Mouse (Mus musculus): ENCODE results near the gene Rln1.

DNA sequence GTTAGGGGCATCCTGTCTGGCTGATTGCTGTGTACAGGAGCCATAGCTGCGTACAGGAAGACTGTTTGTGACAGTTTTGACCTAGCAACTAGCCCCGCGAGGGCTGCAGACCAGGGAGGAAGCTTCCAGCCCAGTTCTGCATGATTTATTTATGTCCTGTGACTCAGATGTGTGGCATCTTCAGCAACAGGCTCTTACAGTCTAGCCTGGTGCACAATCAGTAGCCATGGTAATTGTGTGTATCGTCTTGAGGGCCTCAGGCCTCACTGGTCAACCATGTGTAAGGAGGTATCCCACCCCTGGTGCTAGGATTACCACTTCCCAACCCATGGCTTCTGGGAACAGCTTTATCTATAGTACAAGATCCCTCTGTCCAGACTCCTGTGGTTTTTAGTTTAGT is 41.9 kb downstream of the Rln1 start:
- TF ChIP-seq CTCF (IDR thresholded peaks at IDR 0.05; ENCODE audit: insufficient read depth, low read depth, low read length) (no peak), POLR2A (IDR thresholded peaks at IDR 0.05; ENCODE audit: insufficient read depth, low read depth, low read length) (no peak)

Measured in olfactory bulb, adult 2 months (tissue).